Mouse (Mus musculus): ENCODE results near the gene Abcc8. TPM values are rescaled to one million over a fixed set of nuclear protein-coding genes. Genes with fewer than 3 reads are reported as not detected.
A peak's percentile ranks its signal among the peaks of the same experiment; 100 is the strongest.

Abcc8 gene
- polyA plus RNA-seq, 1 experiment: not detected

GRCm38 (mm10) chr7:46116118-46116581 lies 63.7 kb downstream of the Abcc8 start:
- TF ChIP-seq POLR2A (IDR thresholded peaks at IDR 0.05; ENCODE audit: borderline replicate concordance, low read depth, low read length): no peak
- no peak for TF ChIP-seq CTCF (IDR thresholded peaks at IDR 0.05; ENCODE audit: low read depth, low read length)
- Histone ChIP-seq H3K4me1 (ENCODE audit: control insufficient read depth, insufficient read depth, low read length) (peaks cover 9% of the 10 kb centered on the region), H3K27ac (ENCODE audit: insufficient read depth, low read depth, low read length) (no peak overlapping the region), H3K4me3 (ENCODE audit: insufficient read depth, low read length) (no peak overlapping the region)

GRCm38 (mm10) chr7:46113435-46113834 lies 66.4 kb downstream of the Abcc8 start:
- Histone ChIP-seq H3K4me1 (ENCODE audit: control insufficient read depth, insufficient read depth, low read length) (peaks cover 9% of the 10 kb centered on the region), H3K27ac (ENCODE audit: insufficient read depth, low read depth, low read length) (no peak overlapping the region), H3K4me3 (ENCODE audit: insufficient read depth, low read length) (no peak overlapping the region)
- TF ChIP-seq POLR2A (IDR thresholded peaks at IDR 0.05; ENCODE audit: borderline replicate concordance, low read depth, low read length) (no peak), CTCF (IDR thresholded peaks at IDR 0.05; ENCODE audit: low read depth, low read length) (no peak)

GRCm38 (mm10) chr7:46111938-46112337 lies 67.9 kb downstream of the Abcc8 start:
- TF ChIP-seq CTCF (IDR thresholded peaks at IDR 0.05; ENCODE audit: low read depth, low read length) (no peak), POLR2A (IDR thresholded peaks at IDR 0.05; ENCODE audit: borderline replicate concordance, low read depth, low read length) (no peak)
- H3K27ac ChIP-seq (ENCODE audit: insufficient read depth, low read depth, low read length): no peak overlapping the region
- peaks cover 9% of the 10 kb centered on the region for H3K4me1 ChIP-seq (ENCODE audit: control insufficient read depth, insufficient read depth, low read length)
- no peak overlapping the region for H3K4me3 ChIP-seq (ENCODE audit: insufficient read depth, low read length)

- Histone ChIP-seq H3K4me1 (ENCODE audit: control insufficient read depth, insufficient read depth, low read length) (peaks cover 9% of the 10 kb centered on the region), H3K27ac (ENCODE audit: insufficient read depth, low read depth, low read length) (no peak overlapping the region), H3K4me3 (ENCODE audit: insufficient read depth, low read length) (no peak overlapping the region)
- TF ChIP-seq CTCF (IDR thresholded peaks at IDR 0.05; ENCODE audit: low read depth, low read length): no peak
- no peak for TF ChIP-seq POLR2A (IDR thresholded peaks at IDR 0.05; ENCODE audit: borderline replicate concordance, low read depth, low read length)
These were observed 68.5 kb downstream of the Abcc8 start for GRCm38 (mm10) chr7:46111212-46111817.

- H3K4me3 ChIP-seq (ENCODE audit: insufficient read depth, low read length): no peak overlapping the region
- TF ChIP-seq POLR2A (IDR thresholded peaks at IDR 0.05; ENCODE audit: borderline replicate concordance, low read depth, low read length) (no peak), CTCF (IDR thresholded peaks at IDR 0.05; ENCODE audit: low read depth, low read length) (no peak)
- peaks cover 9% of the 10 kb centered on the region for H3K4me1 ChIP-seq (ENCODE audit: control insufficient read depth, insufficient read depth, low read length)
- no peak overlapping the region for H3K27ac ChIP-seq (ENCODE audit: insufficient read depth, low read depth, low read length)
These were observed 69.8 kb downstream of the Abcc8 start for GRCm38 (mm10) chr7:46110079-46110478.

GRCm38 (mm10) chr7:46105484-46105883 lies 74.3 kb downstream of the Abcc8 start:
- TF ChIP-seq POLR2A (IDR thresholded peaks at IDR 0.05; ENCODE audit: borderline replicate concordance, low read depth, low read length): no peak
- no peak for TF ChIP-seq CTCF (IDR thresholded peaks at IDR 0.05; ENCODE audit: low read depth, low read length)
- no peak overlapping the region for H3K27ac ChIP-seq (ENCODE audit: insufficient read depth, low read depth, low read length)
- no peaks in the 10 kb centered on the region for H3K4me1 ChIP-seq (ENCODE audit: control insufficient read depth, insufficient read depth, low read length)
- no peak overlapping the region for H3K4me3 ChIP-seq (ENCODE audit: insufficient read depth, low read length)

- Histone ChIP-seq H3K27ac (ENCODE audit: insufficient read depth, low read depth, low read length) (no peak overlapping the region), H3K4me3 (ENCODE audit: insufficient read depth, low read length) (no peak overlapping the region), H3K4me1 (ENCODE audit: control insufficient read depth, insufficient read depth, low read length) (no peaks in the 10 kb centered on the region)
- TF ChIP-seq CTCF (IDR thresholded peaks at IDR 0.05; ENCODE audit: low read depth, low read length): no peak
- no peak for TF ChIP-seq POLR2A (IDR thresholded peaks at IDR 0.05; ENCODE audit: borderline replicate concordance, low read depth, low read length)
These were observed 75.4 kb downstream of the Abcc8 start for GRCm38 (mm10) chr7:46104256-46104915.

- TF ChIP-seq POLR2A (IDR thresholded peaks at IDR 0.05; ENCODE audit: borderline replicate concordance, low read depth, low read length) (no peak), CTCF (IDR thresholded peaks at IDR 0.05; ENCODE audit: low read depth, low read length) (no peak)
- no peak overlapping the region for H3K27ac ChIP-seq (ENCODE audit: insufficient read depth, low read depth, low read length)
- no peaks in the 10 kb centered on the region for H3K4me1 ChIP-seq (ENCODE audit: control insufficient read depth, insufficient read depth, low read length)
- no peak overlapping the region for H3K4me3 ChIP-seq (ENCODE audit: insufficient read depth, low read length)
These were observed 76.1 kb downstream of the Abcc8 start for GRCm38 (mm10) chr7:46103771-46104170.

GRCm38 (mm10) chr7:46103075-46103591 lies 76.7 kb downstream of the Abcc8 start:
- H3K4me3 ChIP-seq (ENCODE audit: insufficient read depth, low read length): no peak overlapping the region
- TF ChIP-seq CTCF (IDR thresholded peaks at IDR 0.05; ENCODE audit: low read depth, low read length): no peak
- no peak for TF ChIP-seq POLR2A (IDR thresholded peaks at IDR 0.05; ENCODE audit: borderline replicate concordance, low read depth, low read length)
- H3K4me1 ChIP-seq (ENCODE audit: control insufficient read depth, insufficient read depth, low read length): no peaks in the 10 kb centered on the region
- no peak overlapping the region for H3K27ac ChIP-seq (ENCODE audit: insufficient read depth, low read depth, low read length)

- Histone ChIP-seq H3K4me1 (ENCODE audit: control insufficient read depth, insufficient read depth, low read length) (no peaks in the 10 kb centered on the region), H3K4me3 (ENCODE audit: insufficient read depth, low read length) (peak within 1 kb of the TSS; percentile 18; the same call in 1 of the 2 replicates), H3K27ac (ENCODE audit: insufficient read depth, low read depth, low read length) (no peak within 1 kb of the TSS)
- no peak for TF ChIP-seq POLR2A (IDR thresholded peaks at IDR 0.05; ENCODE audit: borderline replicate concordance, low read depth, low read length)
- peak; percentile 77 for TF ChIP-seq CTCF (IDR thresholded peaks at IDR 0.05; ENCODE audit: low read depth, low read length)
These were observed 79.3 kb downstream of the Abcc8 start, which contains the start of gene Kcnj11 for GRCm38 (mm10) chr7:46100563-46100962. Gene Kcnj11 (minus strand): TSS chr7:46100764.
